ENCODE assay signal across 7 mouse cellular contexts in the genomic region with DNA sequence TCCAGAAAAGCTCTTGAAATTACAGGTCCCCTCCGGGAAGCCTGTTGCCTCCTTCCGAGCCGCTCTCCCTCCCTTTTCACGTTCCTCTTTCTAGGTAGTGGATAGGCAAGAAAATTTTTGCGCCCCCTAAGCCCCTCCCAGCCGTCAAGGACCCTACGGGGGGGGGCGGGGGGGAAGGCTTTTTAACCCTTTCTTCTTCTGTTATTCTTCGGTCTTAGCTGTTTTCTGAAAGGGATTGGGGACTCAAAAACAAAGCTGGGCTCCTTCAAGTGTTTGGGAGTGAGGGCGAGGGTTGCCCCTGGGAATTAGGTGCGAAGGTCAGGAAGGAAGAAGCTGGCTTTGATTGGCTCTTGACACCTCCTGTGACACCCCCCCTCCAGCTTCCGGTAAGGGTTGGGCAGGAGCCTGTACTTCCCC. TPM values are rescaled to one million over a fixed set of nuclear protein-coding genes. Genes with fewer than 3 reads are reported as not detected.
DNase-seq lines count a peak whose midpoint lies in the region; ATAC-seq lines count a peak whose summit lies in the region.

No protein-coding gene starts in this region.

- H3K4me3 ChIP-seq in kidney, embryonic 15.5 days (replicated peaks) = peak overlapping the region; percentile 70

- WGBS in kidney, embryonic 15.5 days = 2% methylated on average over 12 of the region's 12 CpGs

- peak overlapping the region; percentile 97 for H3K27ac ChIP-seq in kidney, embryonic 15.5 days

- peak; percentile 41 to 47 for DNase-seq in B cell, adult 2 months
- peak; percentile 62 for DNase-seq in MEL-GATA-1-ER (ENCODE audit: extremely low read depth, low read depth)
- peak; percentile 41 to 43 for DNase-seq in heart, adult 9 months (ENCODE audit: low spot score in 2 of 2)
- peak; percentile 51 to 61 for DNase-seq in lung, postnatal 4 days
- no peak for DNase-seq in ovary, adult 18-20 months (ENCODE audit: low spot score)

- no peaks in the 10 kb centered on the region for H3K9me3 ChIP-seq in kidney, embryonic 15.5 days (replicated peaks)

- H3K4me2 ChIP-seq in kidney, embryonic 15.5 days = peak overlapping the region; percentile 91

- no peak for ATAC-seq in kidney, embryonic 15.5 days (replicated peaks; ENCODE audit: low FRiP score)
- no peak for ATAC-seq in frontal cortex, adult (ENCODE audit: low TSS enrichment)

- H3K9ac ChIP-seq in kidney, embryonic 15.5 days = peak overlapping the region; percentile 67

- H3K4me1 ChIP-seq in kidney, embryonic 15.5 days = peaks cover 65% of the 10 kb centered on the region

- H3K36me3 ChIP-seq in kidney, embryonic 15.5 days = no peaks in the 10 kb centered on the region

- H3K27me3 ChIP-seq in kidney, embryonic 15.5 days = no peaks in the 10 kb centered on the region

RNA-seq across cellular contexts. Expression of gene Fosl2, which starts 1.5 kb away (rescaled TPM):
- polyA plus RNA-seq in kidney, embryonic 15.5 days (2015; fragmentation: Nextera tagmentation; extraction: Ambion mirVana) = 5.4 and 6.2 TPM in 2 replicates
